Mouse (Mus musculus): ENCODE results near the gene Camkk1. TPM values are rescaled to one million over a fixed set of nuclear protein-coding genes. Genes with fewer than 3 reads are reported as not detected.

Camkk1 gene
- total and polyA plus RNA-seq, 3 experiments = 5.8 to 6.6 TPM; not detected in 1

DNA sequence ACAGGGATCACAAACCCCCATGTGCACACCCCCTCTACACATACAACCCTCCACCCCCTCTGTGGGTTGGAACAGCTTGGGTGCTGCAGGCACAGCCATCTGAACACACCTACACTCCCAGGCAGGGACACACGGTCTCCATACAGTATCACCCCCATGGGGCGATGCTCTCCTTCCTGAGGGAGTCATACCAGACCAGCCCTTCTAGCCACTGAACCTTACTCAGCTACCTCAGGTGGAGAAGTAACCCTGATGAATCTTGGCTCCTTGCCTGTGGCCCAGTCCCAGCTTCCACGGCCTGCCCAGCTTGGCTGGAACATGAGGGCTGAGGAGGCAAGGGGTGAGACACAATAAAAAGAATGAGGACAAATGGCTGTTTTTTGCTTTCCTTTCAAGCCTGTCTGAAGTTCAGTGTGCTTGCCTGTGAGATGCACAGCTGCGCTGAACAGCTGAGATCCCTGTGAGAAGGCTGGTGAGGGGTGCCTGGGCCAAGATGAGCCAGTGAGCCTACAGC is 3.9 kb upstream of the Camkk1 start:
- DNase-seq (ENCODE audit: low read depth, low spot score) = no peak
- no peaks in the 10 kb centered on the region for H3K9me3 ChIP-seq (replicated peaks; ENCODE audit: insufficient read depth, low read length)

DNA sequence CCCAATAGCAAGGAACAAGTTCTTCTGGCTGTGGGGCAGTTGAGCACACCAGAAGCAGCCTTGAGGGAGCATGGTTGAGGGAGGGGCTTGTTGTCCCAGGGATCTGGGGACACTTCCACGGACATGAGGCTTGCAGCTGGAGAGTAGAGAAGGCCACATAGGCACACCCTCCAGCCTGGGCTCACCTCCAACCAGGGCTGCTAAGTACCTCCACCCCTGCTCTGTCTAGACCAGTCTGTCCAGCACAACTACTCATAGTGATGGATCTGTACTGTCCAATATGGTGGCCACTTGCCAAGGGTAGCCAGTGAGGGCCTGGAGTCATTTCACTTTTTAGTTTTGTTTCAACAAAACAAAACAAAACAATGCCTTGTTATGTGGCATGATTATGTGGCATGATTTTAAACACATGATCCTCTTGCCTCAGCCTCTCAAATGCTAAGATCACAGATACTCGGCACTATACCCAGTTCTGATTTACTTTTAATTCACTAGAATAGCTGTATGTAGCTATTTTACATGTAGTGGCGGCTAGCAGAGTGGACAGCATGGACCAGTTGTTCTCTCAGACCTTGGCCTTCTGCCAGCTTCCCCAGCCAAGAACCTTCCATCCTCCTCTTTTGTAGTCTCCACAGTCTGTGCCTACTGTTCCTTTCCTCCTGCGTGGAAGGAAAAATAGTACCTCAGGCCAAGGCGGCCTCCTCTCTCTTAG is 3.3 kb upstream of the Camkk1 start:
- no peaks in the 10 kb centered on the region; a peak in 1 of 4 replicates for H3K36me3 ChIP-seq (ENCODE audit: control insufficient read depth in 1 of 2, insufficient read depth in 2 of 2, low read length in 2 of 2)
- TF ChIP-seq MAFK (IDR thresholded peaks at IDR 0.05; ENCODE audit: borderline replicate concordance, low read depth, low read length) (no peak), JUND (IDR thresholded peaks at IDR 0.05; ENCODE audit: low read depth, low read length) (no peak), RCOR1 (IDR thresholded peaks at IDR 0.05; ENCODE audit: low read depth, low read length) (no peak)
- H3K4me1 ChIP-seq (ENCODE audit: control insufficient read depth in 1 of 2, insufficient read depth in 2 of 2, low read length in 2 of 2) = peaks cover 2 to 5% of the 10 kb centered on the region in 2 experiments
- no peak overlapping the region for H3K27ac ChIP-seq (ENCODE audit: control insufficient read depth, low read depth, low read length)
- H3K27me3 ChIP-seq (ENCODE audit: control insufficient read depth in 1 of 2, insufficient read depth in 2 of 2, low read length in 2 of 2) = no peaks in the 10 kb centered on the region
- no peak overlapping the region for H3K9ac ChIP-seq (ENCODE audit: control insufficient read depth, low read depth, low read length, poor library complexity, severe bottlenecking)
- DNase-seq (ENCODE audit: low read depth, low spot score) = no peak
- no peak overlapping the region for H3K4me3 ChIP-seq (ENCODE audit: control insufficient read depth in 1 of 2, insufficient read depth in 1 of 2, low read depth in 2 of 2, low read length in 2 of 2)
- no peaks in the 10 kb centered on the region; the same call in 1 of the 2 replicates for H3K79me2 ChIP-seq (ENCODE audit: control insufficient read depth, insufficient read depth, low read length, poor library complexity)
- H3K9me3 ChIP-seq (replicated peaks; ENCODE audit: insufficient read depth, low read length) = no peaks in the 10 kb centered on the region

More for the DNA sequence above, 3.9 kb upstream of the Camkk1 start:
- H3K36me3 ChIP-seq (ENCODE audit: control insufficient read depth in 1 of 2, insufficient read depth in 2 of 2, low read length in 2 of 2) = no peaks in the 10 kb centered on the region; a peak in 1 of 4 replicates
- no peak overlapping the region for H3K27ac ChIP-seq (ENCODE audit: control insufficient read depth, low read depth, low read length)
- H3K4me3 ChIP-seq (ENCODE audit: control insufficient read depth in 1 of 2, insufficient read depth in 1 of 2, low read depth in 2 of 2, low read length in 2 of 2) = no peak overlapping the region
- H3K79me2 ChIP-seq (ENCODE audit: control insufficient read depth, insufficient read depth, low read length, poor library complexity) = no peaks in the 10 kb centered on the region; the same call in 1 of the 2 replicates
- peaks cover 2 to 5% of the 10 kb centered on the region in 2 experiments for H3K4me1 ChIP-seq (ENCODE audit: control insufficient read depth in 1 of 2, insufficient read depth in 2 of 2, low read length in 2 of 2)
- no peak for TF ChIP-seq SIN3A (IDR thresholded peaks at IDR 0.05; ENCODE audit: low read length)
- TF ChIP-seq MYC (IDR thresholded peaks at IDR 0.05; ENCODE audit: low read depth, low read length) = no peak
- TF ChIP-seq KAT2A (conservative IDR thresholded peaks at IDR 0.05; ENCODE audit: low read depth, low read length) = no peak
- no peak for TF ChIP-seq TAL1 (IDR thresholded peaks at IDR 0.05; ENCODE audit: low read length)
- H3K9ac ChIP-seq (ENCODE audit: control insufficient read depth, low read depth, low read length, poor library complexity, severe bottlenecking) = no peak overlapping the region
- no peaks in the 10 kb centered on the region for H3K27me3 ChIP-seq (ENCODE audit: control insufficient read depth in 1 of 2, insufficient read depth in 2 of 2, low read length in 2 of 2)

DNA sequence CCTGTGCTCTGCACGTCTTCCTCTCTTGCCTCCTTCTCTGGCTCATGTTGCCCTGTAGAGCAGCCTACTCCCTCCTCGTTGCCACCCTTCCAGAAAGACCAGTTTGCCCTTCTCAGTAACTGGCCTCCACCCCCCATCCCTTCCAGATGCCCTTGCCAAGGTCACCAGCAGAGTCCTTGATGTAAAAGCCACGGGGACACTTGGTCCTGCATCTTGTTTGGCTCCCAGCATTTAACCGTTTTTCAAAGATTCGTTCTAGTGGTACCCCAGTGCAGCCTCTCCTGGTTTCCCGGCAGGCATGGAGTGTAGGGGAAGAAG is 2.7 kb upstream of the Camkk1 start:
- Histone ChIP-seq H3K4me1 (ENCODE audit: control insufficient read depth in 1 of 2, insufficient read depth in 2 of 2, low read length in 2 of 2) (peaks cover 2 to 5% of the 10 kb centered on the region in 2 experiments), H3K27me3 (ENCODE audit: control insufficient read depth in 1 of 2, insufficient read depth in 2 of 2, low read length in 2 of 2) (no peaks in the 10 kb centered on the region), H3K36me3 (ENCODE audit: control insufficient read depth in 1 of 2, insufficient read depth in 2 of 2, low read length in 2 of 2) (no peaks in the 10 kb centered on the region; a peak in 1 of 4 replicates), H3K9ac (ENCODE audit: control insufficient read depth, low read depth, low read length, poor library complexity, severe bottlenecking) (no peak overlapping the region), H3K9me3 (replicated peaks; ENCODE audit: insufficient read depth, low read length) (no peaks in the 10 kb centered on the region), H3K27ac (ENCODE audit: control insufficient read depth, low read depth, low read length) (no peak overlapping the region), H3K4me3 (ENCODE audit: control insufficient read depth in 1 of 2, insufficient read depth in 1 of 2, low read depth in 2 of 2, low read length in 2 of 2) (no peak overlapping the region), H3K79me2 (ENCODE audit: control insufficient read depth, insufficient read depth, low read length, poor library complexity) (no peaks in the 10 kb centered on the region; the same call in 1 of the 2 replicates)
- DNase-seq (ENCODE audit: low read depth, low spot score) = no peak
- TF ChIP-seq MYC (IDR thresholded peaks at IDR 0.05; ENCODE audit: low read depth, low read length) = no peak
- no peak for TF ChIP-seq GABPA (IDR thresholded peaks at IDR 0.05; ENCODE audit: low read depth, low read length)
- no peak for TF ChIP-seq MAX (IDR thresholded peaks at IDR 0.05; ENCODE audit: low read length)
- no peak for TF ChIP-seq MXI1 (IDR thresholded peaks at IDR 0.05; ENCODE audit: low read depth, low read length)
